In genomic region chr2:151959274-151959673, GRCm38 (mm10) we compare ENCODE assay signal across 10 mouse cellular contexts. TPM values are rescaled to one million over a fixed set of nuclear protein-coding genes. Genes with fewer than 3 reads are reported as not detected.
DNase-seq lines count a peak whose midpoint lies in the region; ATAC-seq and TF ChIP-seq lines count a peak whose summit lies in the region.
"Had no signal": no experiment of that assay in that cellular context is flagged by ENCODE, and none has a peak within 500 bp of the region (broad histone marks: within the 10 kb centered on the region; RNA-seq: fewer than 3 reads in every experiment).

No protein-coding gene starts in this region.

- H3K79me2 ChIP-seq in liver, adult 2 months (ENCODE audit: control insufficient read depth, insufficient read depth, low read length), result no peaks in the 10 kb centered on the region

- H3K27me3 ChIP-seq in kidney, embryonic 16.5 days (ENCODE audit: insufficient read depth, low read length), result no peaks in the 10 kb centered on the region
- H3K27me3 ChIP-seq in kidney, adult 2 months (replicated peaks; ENCODE audit: control insufficient read depth, insufficient read depth, low read length), result no peaks in the 10 kb centered on the region
- no peaks in the 10 kb centered on the region for H3K27me3 ChIP-seq in liver, adult 2 months (ENCODE audit: control insufficient read depth, insufficient read depth, low read length)
- H3K27me3 ChIP-seq in stomach, embryonic 16.5 days (ENCODE audit: control insufficient read depth, insufficient read depth, low read length), result no peaks in the 10 kb centered on the region
- H3K27me3 ChIP-seq: intestine, embryonic 15.5 days; limb, embryonic 13.5 days had no signal

- WGBS in kidney, embryonic 16.5 days, result 21% methylated on average over 5 of the region's 5 CpGs
- WGBS in kidney, adult 2 months, result 39% methylated on average over 5 of the region's 5 CpGs
- WGBS in liver, adult 2 months, result 5% methylated on average over 5 of the region's 5 CpGs
- WGBS in stomach, embryonic 16.5 days, result 23% methylated on average over 5 of the region's 5 CpGs

- no peak for TF ChIP-seq CTCF in kidney, adult 2 months (conservative IDR thresholded peaks at IDR 0.05; ENCODE audit: insufficient read depth, insufficient read length, low read depth, low read length)
- TF ChIP-seq CTCF in liver, adult 2 months (IDR thresholded peaks at IDR 0.05; ENCODE audit: low read depth, low read length), result no peak

- no peak overlapping the region for H3K4me2 ChIP-seq in kidney, embryonic 16.5 days (replicated peaks; ENCODE audit: low read depth, low read length)
- H3K4me2 ChIP-seq in stomach, embryonic 16.5 days (ENCODE audit: low read depth, low read length), result no peak overlapping the region
- H3K4me2 ChIP-seq: intestine, embryonic 15.5 days; limb, embryonic 13.5 days had no signal

- DNase-seq in kidney, adult 2 months, result no peak
- DNase-seq in adipocyte (ENCODE audit: low spot score), result peak; percentile 26
- DNase-seq in liver, adult 2 months (ENCODE audit: extremely low read depth, low read depth, low spot score), result peak; percentile 77
- no peak for DNase-seq in spleen, postnatal 36 days (ENCODE audit: low spot score in 2 of 2)
- no peak for DNase-seq in left cerebral cortex, adult 18-20 months (ENCODE audit: low spot score in 2 of 2)
- DNase-seq in layer of hippocampus, adult 9-10 months (ENCODE audit: low spot score), result no peak

- H3K9ac ChIP-seq in kidney, embryonic 16.5 days (replicated peaks; ENCODE audit: low read length), result no peak overlapping the region
- no peak overlapping the region for H3K9ac ChIP-seq in liver, adult 2 months (ENCODE audit: low read depth, low read length)
- no peak overlapping the region for H3K9ac ChIP-seq in stomach, embryonic 16.5 days (ENCODE audit: low read length)
- H3K9ac ChIP-seq: intestine, embryonic 15.5 days; limb, embryonic 13.5 days had no signal

- peak; percentile 28; the same call in 1 of the 2 replicates for ATAC-seq in kidney, embryonic 16.5 days (ENCODE audit: low FRiP score, low TSS enrichment)
- ATAC-seq in stomach, embryonic 16.5 days (ENCODE audit: insufficient read depth, low FRiP score), result 0 out of 2 replicates have a peak, but pooled peaks have one; percentile 12
- ATAC-seq: intestine, embryonic 15.5 days had no signal

- no peak for TF ChIP-seq POLR2A in kidney, adult 2 months (IDR thresholded peaks at IDR 0.05; ENCODE audit: low read depth, low read length)
- TF ChIP-seq POLR2A in liver, adult 2 months (IDR thresholded peaks at IDR 0.05; ENCODE audit: extremely low read depth, insufficient read depth, low read length), result no peak

- H3K4me3 ChIP-seq in kidney, embryonic 16.5 days (ENCODE audit: low read length), result no peak overlapping the region
- no peak overlapping the region for H3K4me3 ChIP-seq in kidney, adult 2 months (ENCODE audit: insufficient read depth, low read depth, low read length)
- H3K4me3 ChIP-seq in liver, adult 2 months (ENCODE audit: insufficient read depth, low read depth, low read length), result no peak overlapping the region
- H3K4me3 ChIP-seq in stomach, embryonic 16.5 days (replicated peaks; ENCODE audit: low read length), result no peak overlapping the region
- H3K4me3 ChIP-seq: intestine, embryonic 15.5 days; limb, embryonic 13.5 days had no signal

- no peaks in the 10 kb centered on the region for H3K9me3 ChIP-seq in kidney, embryonic 16.5 days (ENCODE audit: low read length)
- H3K9me3 ChIP-seq in stomach, embryonic 16.5 days (replicated peaks; ENCODE audit: control insufficient read depth, low read length), result no peaks in the 10 kb centered on the region
- H3K9me3 ChIP-seq: intestine, embryonic 15.5 days; limb, embryonic 13.5 days had no signal

- no peaks in the 10 kb centered on the region for H3K36me3 ChIP-seq in kidney, embryonic 16.5 days (ENCODE audit: insufficient read depth, low read length)
- no peaks in the 10 kb centered on the region for H3K36me3 ChIP-seq in kidney, adult 2 months (ENCODE audit: control insufficient read depth, insufficient read depth, low read length)
- H3K36me3 ChIP-seq in liver, adult 2 months (ENCODE audit: control insufficient read depth, insufficient read depth, low read length), result no peaks in the 10 kb centered on the region
- no peaks in the 10 kb centered on the region for H3K36me3 ChIP-seq in stomach, embryonic 16.5 days (ENCODE audit: control insufficient read depth, insufficient read depth, low read length)
- H3K36me3 ChIP-seq: intestine, embryonic 15.5 days; limb, embryonic 13.5 days had no signal

- H3K27ac ChIP-seq in kidney, embryonic 16.5 days (ENCODE audit: low read length), result no peak overlapping the region
- H3K27ac ChIP-seq in kidney, adult 2 months (ENCODE audit: insufficient read depth, low read depth, low read length), result no peak overlapping the region
- no peak overlapping the region for H3K27ac ChIP-seq in liver, adult 2 months (replicated peaks; ENCODE audit: insufficient read depth, low read depth, low read length)
- H3K27ac ChIP-seq in stomach, embryonic 16.5 days (ENCODE audit: low read length), result no peak overlapping the region
- H3K27ac ChIP-seq: intestine, embryonic 15.5 days; limb, embryonic 13.5 days had no signal

- peaks cover 25% of the 10 kb centered on the region for H3K4me1 ChIP-seq in kidney, embryonic 16.5 days (ENCODE audit: insufficient read depth, low read length)
- H3K4me1 ChIP-seq in kidney, adult 2 months (ENCODE audit: control insufficient read depth, insufficient read depth, low read length), result 0 out of 2 replicates have a peak, but pooled peaks cover 2% of the 10 kb centered on the region
- H3K4me1 ChIP-seq in liver, adult 2 months (ENCODE audit: control insufficient read depth, insufficient read depth, low read length), result peaks cover 8% of the 10 kb centered on the region
- peaks cover 25% of the 10 kb centered on the region for H3K4me1 ChIP-seq in stomach, embryonic 16.5 days (ENCODE audit: control insufficient read depth, insufficient read depth, low read length)

RNA-seq across cellular contexts. Expression of gene Fam110a, which starts 20.7 kb away (rescaled TPM):
- polyA plus RNA-seq in kidney, embryonic 16.5 days (2015; fragmentation: Nextera tagmentation; extraction: Ambion mirVana), result 32.1 and 34.9 TPM in 2 replicates
- polyA plus RNA-seq in kidney, adult 2 months (2012; rRNA removed), result 14.2 and 16.2 TPM in 2 replicates
- 0.83 and 1.3 TPM in 2 replicates for total RNA-seq in liver, adult 2 months (2014; rRNA removed)
- 3.3 and 5.5 TPM in 2 replicates for polyA plus RNA-seq in liver, adult 2 months (2012; rRNA removed)
- polyA plus RNA-seq in stomach, embryonic 16.5 days (2015; fragmentation: Nextera tagmentation; extraction: Ambion mirVana), result 31.2 and 32.7 TPM in 2 replicates
- 1 to 10 TPM; 7.4 to 7.6 TPM for total RNA-seq in left cerebral cortex, adult 18-20 months (2021)

RNA-seq across cellular contexts. Expression of gene Slc52a3, which starts 37.0 kb away (rescaled TPM):
- 25.2 and 28.2 TPM in 2 replicates for polyA plus RNA-seq in kidney, embryonic 16.5 days (2015; fragmentation: Nextera tagmentation; extraction: Ambion mirVana)
- 17.4 and 23.6 TPM in 2 replicates for polyA plus RNA-seq in kidney, adult 2 months (2012; rRNA removed)
- total RNA-seq in liver, adult 2 months (2014; rRNA removed), result 0.18 and 0.20 TPM in 2 replicates
- polyA plus RNA-seq in liver, adult 2 months (2012; rRNA removed), result 0.48 and 0.62 TPM in 2 replicates
- 13.9 and 21.8 TPM in 2 replicates for polyA plus RNA-seq in stomach, embryonic 16.5 days (2015; fragmentation: Nextera tagmentation; extraction: Ambion mirVana)
- total RNA-seq in left cerebral cortex, adult 18-20 months (2021), result 1 to 10 TPM; 2.1 to 2.8 TPM

RNA-seq across cellular contexts. Expression of gene Angpt4, which starts 48.3 kb away (rescaled TPM):
- 2.8 and 3.0 TPM in 2 replicates for polyA plus RNA-seq in kidney, embryonic 16.5 days (2015; fragmentation: Nextera tagmentation; extraction: Ambion mirVana)
- polyA plus RNA-seq in kidney, adult 2 months (2012; rRNA removed), result 0.81 and 1.4 TPM in 2 replicates
- total RNA-seq in liver, adult 2 months (2014; rRNA removed), result under 0.01 and 0.13 TPM in 2 replicates
- polyA plus RNA-seq in liver, adult 2 months (2012; rRNA removed), result 0.10 and 0.19 TPM in 2 replicates
- polyA plus RNA-seq in stomach, embryonic 16.5 days (2015; fragmentation: Nextera tagmentation; extraction: Ambion mirVana), result 0.46 and 0.81 TPM in 2 replicates
- total RNA-seq in left cerebral cortex, adult 18-20 months (2021), result not detected

Comparison
In these comparisons a context has a peak if more than half of its experiments do, and no peak if none do; other contexts are left out.
1. DNase-seq: peak in adipocyte (single experiment) and liver, adult 2 months (single experiment); none in kidney, adult 2 months (single experiment), spleen, postnatal 36 days (0 of 2), left cerebral cortex, adult 18-20 months (0 of 2) and layer of hippocampus, adult 9-10 months (single experiment).